Mouse (Mus musculus): ENCODE data around the gene Olfr93. TPM values are rescaled to one million over a fixed set of nuclear protein-coding genes. Genes with fewer than 3 reads are reported as not detected.
"Not testable (repeated sequence)": the region's sequence is repeated elsewhere in the genome, so short reads cannot be mapped to it uniquely, and the experiment has no call there.

The Olfr93 gene
- polyA plus RNA-seq, 1 experiment from 2014 or later, result not detected

- WGBS, result 29% methylated on average over 2 of the region's 2 CpGs
- DNase-seq (ENCODE audit: low spot score), result peak; percentile 12
Measured at GRCm38 (mm10) chr17:37190711-37191110, 29.4 kb upstream of the Olfr93 start.

GRCm38 (mm10) chr17:37185474-37185873, 24.2 kb upstream of the Olfr93 start:
- H3K4me1 ChIP-seq (ENCODE audit: control insufficient read depth, insufficient read depth, low read length), result no peaks in the 10 kb centered on the region
- H3K4me3 ChIP-seq (ENCODE audit: low read depth, low read length), result no peak overlapping the region
- no peak overlapping the region for H3K9ac ChIP-seq (ENCODE audit: low read length)
- H3K27ac ChIP-seq (ENCODE audit: low read depth, low read length), result no peak overlapping the region
- ATAC-seq, result no peak
- 60% methylated on average over 6 of the region's 6 CpGs for WGBS
- H3K9me3 ChIP-seq (replicated peaks; ENCODE audit: control insufficient read depth, low read length), result no peaks in the 10 kb centered on the region
- H3K36me3 ChIP-seq (ENCODE audit: control insufficient read depth, insufficient read depth, low read length), result no peaks in the 10 kb centered on the region
- H3K27me3 ChIP-seq (replicated peaks; ENCODE audit: control insufficient read depth, insufficient read depth, low read length), result no peaks in the 10 kb centered on the region
- no peak overlapping the region for H3K4me2 ChIP-seq (ENCODE audit: low read length)
- no peak for DNase-seq (ENCODE audit: low spot score)

More at GRCm38 (mm10) chr17:37190711-37191110, 29.4 kb upstream of the Olfr93 start:
- Histone ChIP-seq H3K9me3 (replicated peaks; ENCODE audit: control insufficient read depth, low read length) (no peaks in the 10 kb centered on the region), H3K4me1 (ENCODE audit: control insufficient read depth, insufficient read depth, low read length) (no peaks in the 10 kb centered on the region), H3K4me3 (ENCODE audit: low read depth, low read length) (no peak overlapping the region), H3K27me3 (replicated peaks; ENCODE audit: control insufficient read depth, insufficient read depth, low read length) (no peaks in the 10 kb centered on the region), H3K36me3 (ENCODE audit: control insufficient read depth, insufficient read depth, low read length) (no peaks in the 10 kb centered on the region), H3K9ac (ENCODE audit: low read length) (no peak overlapping the region), H3K4me2 (ENCODE audit: low read length) (no peak overlapping the region), H3K27ac (ENCODE audit: low read depth, low read length) (no peak overlapping the region)
- no peak for ATAC-seq

GRCm38 (mm10) chr17:37131366-37131765, 29.9 kb downstream of the Olfr93 start:
- H3K9ac ChIP-seq (ENCODE audit: low read length); H3K4me2 ChIP-seq (ENCODE audit: low read length); ATAC-seq; H3K27me3 ChIP-seq (replicated peaks; ENCODE audit: control insufficient read depth, insufficient read depth, low read length); H3K36me3 ChIP-seq (ENCODE audit: control insufficient read depth, insufficient read depth, low read length); H3K27ac ChIP-seq (ENCODE audit: low read depth, low read length); DNase-seq (ENCODE audit: low spot score); H3K9me3 ChIP-seq (replicated peaks; ENCODE audit: control insufficient read depth, low read length); H3K4me1 ChIP-seq (ENCODE audit: control insufficient read depth, insufficient read depth, low read length); H3K4me3 ChIP-seq (ENCODE audit: low read depth, low read length): not testable (repeated sequence)
- WGBS, result 62% methylated on average over 4 of the region's 4 CpGs

- no peak within 1 kb of the TSS for H3K4me2 ChIP-seq (ENCODE audit: low read length)
- H3K27me3 ChIP-seq (replicated peaks; ENCODE audit: control insufficient read depth, insufficient read depth, low read length), result no peaks in the 10 kb centered on the region
- H3K36me3 ChIP-seq (ENCODE audit: control insufficient read depth, insufficient read depth, low read length), result no peaks in the 10 kb centered on the region
- WGBS, result 85% methylated on average over 2 of the region's 2 CpGs
- H3K9me3 ChIP-seq (replicated peaks; ENCODE audit: control insufficient read depth, low read length), result no peaks in the 10 kb centered on the region
- DNase-seq (ENCODE audit: low spot score) (no peak), ATAC-seq (no peak)
- H3K4me3 ChIP-seq (ENCODE audit: low read depth, low read length), result no peak within 1 kb of the TSS
- no peaks in the 10 kb centered on the region for H3K4me1 ChIP-seq (ENCODE audit: control insufficient read depth, insufficient read depth, low read length)
- H3K27ac ChIP-seq (ENCODE audit: low read depth, low read length), result no peak within 1 kb of the TSS
- H3K9ac ChIP-seq (ENCODE audit: low read length), result no peak within 1 kb of the TSS
Measured at GRCm38 (mm10) chr17:37119988-37120387, 41.3 kb downstream of the Olfr93 start, which contains the start of gene Olfr92. Gene Olfr92, minus strand, starts transcription at chr17:37120088.

- H3K27ac ChIP-seq (ENCODE audit: low read depth, low read length), result no peak within 1 kb of the TSS
- no peak within 1 kb of the TSS for H3K9ac ChIP-seq (ENCODE audit: low read length)
- H3K27me3 ChIP-seq (replicated peaks; ENCODE audit: control insufficient read depth, insufficient read depth, low read length), result no peaks in the 10 kb centered on the region
- no peak within 1 kb of the TSS for H3K4me2 ChIP-seq (ENCODE audit: low read length)
- WGBS, result 93% methylated on average over 1 of the region's 1 CpGs
- no peaks in the 10 kb centered on the region for H3K4me1 ChIP-seq (ENCODE audit: control insufficient read depth, insufficient read depth, low read length)
- ATAC-seq, result no peak
- H3K9me3 ChIP-seq (replicated peaks; ENCODE audit: control insufficient read depth, low read length), result no peaks in the 10 kb centered on the region
- H3K4me3 ChIP-seq (ENCODE audit: low read depth, low read length), result no peak within 1 kb of the TSS
- H3K36me3 ChIP-seq (ENCODE audit: control insufficient read depth, insufficient read depth, low read length), result no peaks in the 10 kb centered on the region
- DNase-seq (ENCODE audit: low spot score), result no peak
Measured at GRCm38 (mm10) chr17:37098178-37098577, 63.1 kb downstream of the Olfr93 start, which contains the start of gene Olfr91. Gene Olfr91, minus strand, starts transcription at chr17:37098278.

GRCm38 (mm10) chr17:37093289-37093688, 68.0 kb downstream of the Olfr93 start:
- H3K27ac ChIP-seq (ENCODE audit: low read depth, low read length), result no peak overlapping the region
- 84% methylated on average over 5 of the region's 5 CpGs for WGBS
- ATAC-seq (no peak), DNase-seq (ENCODE audit: low spot score) (no peak)
- no peak overlapping the region for H3K9ac ChIP-seq (ENCODE audit: low read length)
- H3K4me2 ChIP-seq (ENCODE audit: low read length), result no peak overlapping the region
- H3K9me3 ChIP-seq (replicated peaks; ENCODE audit: control insufficient read depth, low read length), result no peaks in the 10 kb centered on the region
- H3K27me3 ChIP-seq (replicated peaks; ENCODE audit: control insufficient read depth, insufficient read depth, low read length), result no peaks in the 10 kb centered on the region
- no peaks in the 10 kb centered on the region for H3K36me3 ChIP-seq (ENCODE audit: control insufficient read depth, insufficient read depth, low read length)
- no peaks in the 10 kb centered on the region for H3K4me1 ChIP-seq (ENCODE audit: control insufficient read depth, insufficient read depth, low read length)
- no peak overlapping the region for H3K4me3 ChIP-seq (ENCODE audit: low read depth, low read length)

- Histone ChIP-seq H3K4me2 (ENCODE audit: low read length) (no peak overlapping the region), H3K9ac (ENCODE audit: low read length) (no peak overlapping the region), H3K27me3 (replicated peaks; ENCODE audit: control insufficient read depth, insufficient read depth, low read length) (no peaks in the 10 kb centered on the region), H3K4me1 (ENCODE audit: control insufficient read depth, insufficient read depth, low read length) (no peaks in the 10 kb centered on the region), H3K9me3 (replicated peaks; ENCODE audit: control insufficient read depth, low read length) (no peaks in the 10 kb centered on the region), H3K27ac (ENCODE audit: low read depth, low read length) (no peak overlapping the region), H3K4me3 (ENCODE audit: low read depth, low read length) (no peak overlapping the region), H3K36me3 (ENCODE audit: control insufficient read depth, insufficient read depth, low read length) (no peaks in the 10 kb centered on the region)
- 71% methylated on average over 1 of the region's 1 CpGs for WGBS
- DNase-seq (ENCODE audit: low spot score) (no peak), ATAC-seq (no peak)
Measured at GRCm38 (mm10) chr17:37092198-37092597, 69.1 kb downstream of the Olfr93 start.

Other genes with a start within 250 kb of the Olfr93 start
- gene Rnf39, start 218.6 kb downstream of the Olfr93 start, polyA plus RNA-seq (2014; fragmentation: Nextera tagmentation; extraction: Ambion mirVana), result 0.24 and 0.75 TPM in 2 replicates
- 188 and 228 TPM in 2 replicates for gene Ppp1r11, start 209.8 kb downstream of the Olfr93 start, polyA plus RNA-seq (2014; fragmentation: Nextera tagmentation; extraction: Ambion mirVana)
- gene Znrd1, start 202.9 kb downstream of the Olfr93 start, polyA plus RNA-seq (2014; fragmentation: Nextera tagmentation; extraction: Ambion mirVana), result 78.3 and 87.9 TPM in 2 replicates
- 5.5 and 6.3 TPM in 2 replicates for gene Znrd1as, start 202.9 kb downstream of the Olfr93 start, polyA plus RNA-seq (2014; fragmentation: Nextera tagmentation; extraction: Ambion mirVana)
- gene 2410137M14Rik, start 180.3 kb downstream of the Olfr93 start, polyA plus RNA-seq (2014; fragmentation: Nextera tagmentation; extraction: Ambion mirVana), result 0.35 TPM in 1 of 2 replicates, not detected in the other
- gene H2-M5, start 172.0 kb downstream of the Olfr93 start, polyA plus RNA-seq (2014; fragmentation: Nextera tagmentation; extraction: Ambion mirVana), result 0.77 and 1.0 TPM in 2 replicates
- 199 and 268 TPM in 2 replicates for gene Zfp57, start 160.3 kb downstream of the Olfr93 start, polyA plus RNA-seq (2014; fragmentation: Nextera tagmentation; extraction: Ambion mirVana)
- 0.98 and 1.4 TPM in 2 replicates for gene Mog, start 138.1 kb downstream of the Olfr93 start, polyA plus RNA-seq (2014; fragmentation: Nextera tagmentation; extraction: Ambion mirVana)
- gene Gabbr1, start 115.5 kb downstream of the Olfr93 start, polyA plus RNA-seq (2014; fragmentation: Nextera tagmentation; extraction: Ambion mirVana), result 53.4 and 60.5 TPM in 2 replicates
- gene Olfr90, start 73.0 kb downstream of the Olfr93 start, polyA plus RNA-seq (2014; fragmentation: Nextera tagmentation; extraction: Ambion mirVana), result not detected in 2 replicates
- gene Olfr91, start 63.2 kb downstream of the Olfr93 start, polyA plus RNA-seq (2014; fragmentation: Nextera tagmentation; extraction: Ambion mirVana), result not detected in 2 replicates
- not detected in 2 replicates for gene Olfr92, start 41.4 kb downstream of the Olfr93 start, polyA plus RNA-seq (2014; fragmentation: Nextera tagmentation; extraction: Ambion mirVana)
- not detected in 2 replicates for gene Ubd, start 32.4 kb upstream of the Olfr93 start, polyA plus RNA-seq (2014; fragmentation: Nextera tagmentation; extraction: Ambion mirVana)
- not detected in 2 replicates for gene Olfr94, start 39.5 kb upstream of the Olfr93 start, polyA plus RNA-seq (2014; fragmentation: Nextera tagmentation; extraction: Ambion mirVana)
- gene Olfr95, start 51.6 kb upstream of the Olfr93 start, polyA plus RNA-seq (2014; fragmentation: Nextera tagmentation; extraction: Ambion mirVana), result not detected in 2 replicates
- gene Olfr96, start 58.7 kb upstream of the Olfr93 start, polyA plus RNA-seq (2014; fragmentation: Nextera tagmentation; extraction: Ambion mirVana), result not detected in 2 replicates
- not detected in 2 replicates for gene Olfr97, start 75.8 kb upstream of the Olfr93 start, polyA plus RNA-seq (2014; fragmentation: Nextera tagmentation; extraction: Ambion mirVana)
- gene Olfr98, start 102.3 kb upstream of the Olfr93 start, polyA plus RNA-seq (2014; fragmentation: Nextera tagmentation; extraction: Ambion mirVana), result not detected in 2 replicates
- gene H2-M3, start 108.7 kb upstream of the Olfr93 start, polyA plus RNA-seq (2014; fragmentation: Nextera tagmentation; extraction: Ambion mirVana), result 1.1 and 1.2 TPM in 2 replicates
- gene Olfr99, start 122.0 kb upstream of the Olfr93 start, polyA plus RNA-seq (2014; fragmentation: Nextera tagmentation; extraction: Ambion mirVana), result not detected in 2 replicates
- gene Olfr101, start 142.8 kb upstream of the Olfr93 start, polyA plus RNA-seq (2014; fragmentation: Nextera tagmentation; extraction: Ambion mirVana), result not detected in 2 replicates
- gene Olfr102, start 155.6 kb upstream of the Olfr93 start, polyA plus RNA-seq (2014; fragmentation: Nextera tagmentation; extraction: Ambion mirVana), result not detected in 2 replicates
- gene Olfr103, start 178.2 kb upstream of the Olfr93 start, polyA plus RNA-seq (2014; fragmentation: Nextera tagmentation; extraction: Ambion mirVana), result not detected in 2 replicates
- not detected in 2 replicates for gene Olfr104-ps, start 198.1 kb upstream of the Olfr93 start, polyA plus RNA-seq (2014; fragmentation: Nextera tagmentation; extraction: Ambion mirVana)
- not detected in 2 replicates for gene Olfr105-ps, start 217.5 kb upstream of the Olfr93 start, polyA plus RNA-seq (2014; fragmentation: Nextera tagmentation; extraction: Ambion mirVana)
- not detected in 2 replicates for gene Olfr106-ps, start 228.9 kb upstream of the Olfr93 start, polyA plus RNA-seq (2014; fragmentation: Nextera tagmentation; extraction: Ambion mirVana)
- not detected in 2 replicates for gene Olfr107, start 237.7 kb upstream of the Olfr93 start, polyA plus RNA-seq (2014; fragmentation: Nextera tagmentation; extraction: Ambion mirVana)

All from forebrain, embryonic 14.5 days (tissue).